Mouse (Mus musculus): ENCODE measurements around the gene Ano6. TPM values are rescaled to one million over a fixed set of nuclear protein-coding genes. Genes with fewer than 3 reads are reported as not detected.

Gene Ano6
- polyA plus RNA-seq, 1 experiment from 2014 or later, result 53.8 TPM

- Histone ChIP-seq H3K4me1 (replicated peaks) (peaks cover 39% of the 10 kb centered on the region), H3K9me3 (no peaks in the 10 kb centered on the region), H3K36me3 (no peaks in the 10 kb centered on the region), H3K27ac (no peak overlapping the region), H3K4me3 (replicated peaks) (no peak overlapping the region), H3K9ac (no peak overlapping the region), H3K27me3 (replicated peaks) (no peaks in the 10 kb centered on the region), H3K4me2 (replicated peaks) (no peak overlapping the region)
- 69% methylated on average over 3 of the region's 3 CpGs for WGBS
- ATAC-seq, result no peak
These were observed 49.1 kb downstream of the Ano6 start for GRCm38 (mm10) chr15:95839789-95840188.

GRCm38 (mm10) chr15:95843183-95843949, 52.7 kb downstream of the Ano6 start:
- peak overlapping the region; percentile 58; the same call in 1 of the 2 replicates for H3K27ac ChIP-seq
- no peak overlapping the region for H3K4me2 ChIP-seq (replicated peaks)
- H3K9me3 ChIP-seq, result no peaks in the 10 kb centered on the region
- H3K27me3 ChIP-seq (replicated peaks), result no peaks in the 10 kb centered on the region
- no peak overlapping the region for H3K4me3 ChIP-seq (replicated peaks)
- H3K4me1 ChIP-seq (replicated peaks), result peaks cover 26% of the 10 kb centered on the region
- no peak overlapping the region for H3K9ac ChIP-seq
- H3K36me3 ChIP-seq, result no peaks in the 10 kb centered on the region
- WGBS, result 46% methylated on average over 18 of the region's 18 CpGs
- ATAC-seq, result peak; percentile 76

- H3K4me2 ChIP-seq (replicated peaks), result no peak overlapping the region
- no peaks in the 10 kb centered on the region for H3K27me3 ChIP-seq (replicated peaks)
- H3K9ac ChIP-seq, result no peak overlapping the region
- peaks cover 26% of the 10 kb centered on the region for H3K4me1 ChIP-seq (replicated peaks)
- no peaks in the 10 kb centered on the region for H3K9me3 ChIP-seq
- H3K36me3 ChIP-seq, result no peaks in the 10 kb centered on the region
- no peak overlapping the region for H3K4me3 ChIP-seq (replicated peaks)
- WGBS, result 46% methylated on average over 2 of the region's 2 CpGs
- 0 out of 2 replicates have a peak overlapping the region, but pooled peaks have one; percentile 6 for H3K27ac ChIP-seq
- no peak for ATAC-seq
These were observed 53.8 kb downstream of the Ano6 start for GRCm38 (mm10) chr15:95844412-95844811.

- no peak for ATAC-seq
- H3K4me3 ChIP-seq (replicated peaks), result no peak overlapping the region
- no peaks in the 10 kb centered on the region for H3K36me3 ChIP-seq
- no peak overlapping the region for H3K9ac ChIP-seq
- H3K27ac ChIP-seq, result no peak overlapping the region
- peaks cover 33% of the 10 kb centered on the region for H3K4me1 ChIP-seq (replicated peaks)
- no peaks in the 10 kb centered on the region for H3K9me3 ChIP-seq
- WGBS, result 75% methylated on average over 5 of the region's 5 CpGs
- no peak overlapping the region for H3K4me2 ChIP-seq (replicated peaks)
- H3K27me3 ChIP-seq (replicated peaks), result no peaks in the 10 kb centered on the region
These were observed 55.5 kb downstream of the Ano6 start for GRCm38 (mm10) chr15:95846102-95846501.

GRCm38 (mm10) chr15:95848493-95849064, 57.9 kb downstream of the Ano6 start:
- Histone ChIP-seq H3K9ac (no peak overlapping the region), H3K27ac (peak overlapping the region; percentile 24), H3K36me3 (no peaks in the 10 kb centered on the region), H3K4me2 (replicated peaks) (no peak overlapping the region), H3K27me3 (replicated peaks) (no peaks in the 10 kb centered on the region), H3K4me1 (replicated peaks) (peaks cover 25% of the 10 kb centered on the region; the same call in 1 of the 2 replicates), H3K4me3 (replicated peaks) (no peak overlapping the region), H3K9me3 (no peaks in the 10 kb centered on the region)
- peak; percentile 72 for ATAC-seq
- 51% methylated on average over 6 of the region's 6 CpGs for WGBS

- no peak overlapping the region for H3K4me2 ChIP-seq (replicated peaks)
- no peaks in the 10 kb centered on the region for H3K36me3 ChIP-seq
- no peak overlapping the region for H3K9ac ChIP-seq
- H3K9me3 ChIP-seq, result no peaks in the 10 kb centered on the region
- peak; percentile 44 for ATAC-seq
- peak overlapping the region; percentile 41; the same call in 1 of the 2 replicates for H3K27ac ChIP-seq
- H3K27me3 ChIP-seq (replicated peaks), result no peaks in the 10 kb centered on the region
- 55% methylated on average over 18 of the region's 18 CpGs for WGBS
- peaks cover 25% of the 10 kb centered on the region; the same call in 1 of the 2 replicates for H3K4me1 ChIP-seq (replicated peaks)
- H3K4me3 ChIP-seq (replicated peaks), result no peak overlapping the region
These were observed 59.1 kb downstream of the Ano6 start for GRCm38 (mm10) chr15:95849513-95850411.

GRCm38 (mm10) chr15:95850546-95850945, 59.9 kb downstream of the Ano6 start:
- no peak overlapping the region for H3K4me3 ChIP-seq (replicated peaks)
- no peaks in the 10 kb centered on the region for H3K36me3 ChIP-seq
- no peaks in the 10 kb centered on the region for H3K9me3 ChIP-seq
- H3K27me3 ChIP-seq (replicated peaks), result no peaks in the 10 kb centered on the region
- 92% methylated on average over 5 of the region's 5 CpGs for WGBS
- no peak overlapping the region for H3K9ac ChIP-seq
- no peak overlapping the region for H3K27ac ChIP-seq
- no peak overlapping the region for H3K4me2 ChIP-seq (replicated peaks)
- ATAC-seq, result no peak
- H3K4me1 ChIP-seq (replicated peaks), result peaks cover 25% of the 10 kb centered on the region; the same call in 1 of the 2 replicates

GRCm38 (mm10) chr15:95855051-95855844, 64.6 kb downstream of the Ano6 start:
- Histone ChIP-seq H3K4me1 (replicated peaks) (peaks cover 10% of the 10 kb centered on the region; the same call in 1 of the 2 replicates), H3K36me3 (no peaks in the 10 kb centered on the region), H3K9ac (no peak overlapping the region), H3K4me2 (replicated peaks) (no peak overlapping the region), H3K4me3 (replicated peaks) (no peak overlapping the region), H3K27me3 (replicated peaks) (no peaks in the 10 kb centered on the region), H3K27ac (peak overlapping the region; percentile 2; the same call in 1 of the 2 replicates), H3K9me3 (no peaks in the 10 kb centered on the region)
- ATAC-seq, result 0 out of 2 replicates have a peak, but pooled peaks have one; percentile 37
- 75% methylated on average over 13 of the region's 13 CpGs for WGBS

- Histone ChIP-seq H3K27me3 (replicated peaks) (no peaks in the 10 kb centered on the region), H3K4me1 (replicated peaks) (peaks cover 10% of the 10 kb centered on the region; the same call in 1 of the 2 replicates), H3K9ac (no peak overlapping the region), H3K27ac (peak overlapping the region; percentile 2; the same call in 1 of the 2 replicates), H3K9me3 (no peaks in the 10 kb centered on the region), H3K4me3 (replicated peaks) (no peak overlapping the region), H3K36me3 (no peaks in the 10 kb centered on the region), H3K4me2 (replicated peaks) (no peak overlapping the region)
- peak; percentile 40 for ATAC-seq
- 24% methylated on average over 7 of the region's 7 CpGs for WGBS
These were observed 65.3 kb downstream of the Ano6 start for GRCm38 (mm10) chr15:95855953-95856352.

- H3K9me3 ChIP-seq, result no peaks in the 10 kb centered on the region
- H3K27me3 ChIP-seq (replicated peaks), result no peaks in the 10 kb centered on the region
- H3K4me1 ChIP-seq (replicated peaks), result peaks cover 10% of the 10 kb centered on the region; the same call in 1 of the 2 replicates
- peak overlapping the region; percentile 51; the same call in 1 of the 2 replicates for H3K27ac ChIP-seq
- peak; percentile 32 for ATAC-seq
- no peak overlapping the region for H3K9ac ChIP-seq
- H3K4me2 ChIP-seq (replicated peaks), result no peak overlapping the region
- no peaks in the 10 kb centered on the region for H3K36me3 ChIP-seq
- 56% methylated on average over 8 of the region's 8 CpGs for WGBS
- H3K4me3 ChIP-seq (replicated peaks), result no peak overlapping the region
These were observed 66.3 kb downstream of the Ano6 start for GRCm38 (mm10) chr15:95856684-95857595.
